Mouse (Mus musculus) effector memory CD4-positive, alpha-beta T cell, adult 7 months (primary cell): ENCODE data around the gene Olfr611. TPM values are rescaled to one million over a fixed set of nuclear protein-coding genes. Genes with fewer than 3 reads are reported as not detected.

Source experiments
- polyA plus RNA-seq: library from polyadenylated mRNA; unstranded; fragments of 100-300 nt; shearing (Covaris generic); gene quantifications from one replicate; pipeline ENCODE4 v1.2.1, GENCODE M21; 2017

Olfr611 gene
- polyA plus RNA-seq = not detected

GRCm38 (mm10) chr7:103520746-103521145 is at the start of gene Olfr611:
TSS of gene Olfr611 (minus strand) at chr7:103520846.

GRCm38 (mm10) chr7:103569043-103569442 is 48.4 kb upstream of the Olfr611 start, which contains the start of gene Olfr616:
TSS of gene Olfr616 (minus strand) at chr7:103569143.

GRCm38 (mm10) chr7:103555779-103556178 is 35.1 kb upstream of the Olfr611 start, which contains the start of gene Olfr615:
TSS of gene Olfr615 (plus strand) at chr7:103556079.

GRCm38 (mm10) chr7:103547774-103548173 is 27.1 kb upstream of the Olfr611 start, which contains the start of gene Olfr613:
TSS of gene Olfr613 (plus strand) at chr7:103548074.

GRCm38 (mm10) chr7:103542617-103543016 is 22.0 kb upstream of the Olfr611 start, which contains the start of gene Olfr612:
TSS of gene Olfr612 (minus strand) at chr7:103542717.

GRCm38 (mm10) chr7:103512022-103512421 is 8.6 kb downstream of the Olfr611 start, which contains the start of gene Olfr610:
TSS of gene Olfr610 (minus strand) at chr7:103512122.

GRCm38 (mm10) chr7:103497962-103498361 is 22.7 kb downstream of the Olfr611 start, which contains the start of gene Olfr609:
TSS of gene Olfr609 (minus strand) at chr7:103498062.

GRCm38 (mm10) chr7:103469577-103469976 is 51.1 kb downstream of the Olfr611 start, which contains the start of gene Olfr608:
TSS of gene Olfr608 (plus strand) at chr7:103469877.

Other genes with a start within 250 kb of the Olfr611 start
- gene Olfr596, start 215.2 kb downstream of the Olfr611 start, polyA plus RNA-seq = not detected
- not detected for gene Olfr597, start 204.5 kb downstream of the Olfr611 start, polyA plus RNA-seq
- gene Olfr598, start 197.3 kb downstream of the Olfr611 start, polyA plus RNA-seq = not detected
- gene Olfr599, start 184.9 kb downstream of the Olfr611 start, polyA plus RNA-seq = not detected
- gene Olfr600, start 171.2 kb downstream of the Olfr611 start, polyA plus RNA-seq = not detected
- gene Olfr601, start 158.2 kb downstream of the Olfr611 start, polyA plus RNA-seq = not detected
- not detected for gene Olfr603, start 134.7 kb downstream of the Olfr611 start, polyA plus RNA-seq
- not detected for gene Usp17lc, start 105.8 kb downstream of the Olfr611 start, polyA plus RNA-seq
- gene Olfr605, start 75.4 kb downstream of the Olfr611 start, polyA plus RNA-seq = not detected
- gene Olfr606, start 71.8 kb downstream of the Olfr611 start, polyA plus RNA-seq = not detected
- not detected for gene Olfr607, start 56.7 kb downstream of the Olfr611 start, polyA plus RNA-seq
- gene Olfr608, start 51.0 kb downstream of the Olfr611 start, polyA plus RNA-seq = not detected
- not detected for gene Olfr609, start 22.8 kb downstream of the Olfr611 start, polyA plus RNA-seq
- gene Olfr610, start 8.7 kb downstream of the Olfr611 start, polyA plus RNA-seq = not detected
- not detected for gene Olfr612, start 21.9 kb upstream of the Olfr611 start, polyA plus RNA-seq
- not detected for gene Olfr613, start 27.2 kb upstream of the Olfr611 start, polyA plus RNA-seq
- 0.23 TPM for gene Olfr615, start 35.2 kb upstream of the Olfr611 start, polyA plus RNA-seq
- not detected for gene Olfr616, start 48.3 kb upstream of the Olfr611 start, polyA plus RNA-seq
- gene Olfr617, start 52.2 kb upstream of the Olfr611 start, polyA plus RNA-seq = not detected
- not detected for gene Olfr618, start 69.3 kb upstream of the Olfr611 start, polyA plus RNA-seq
- not detected for gene Olfr619, start 79.7 kb upstream of the Olfr611 start, polyA plus RNA-seq
- 0.45 TPM for gene Olfr620, start 91.7 kb upstream of the Olfr611 start, polyA plus RNA-seq
- not detected for gene Olfr622, start 121.9 kb upstream of the Olfr611 start, polyA plus RNA-seq
- gene Olfr623, start 142.9 kb upstream of the Olfr611 start, polyA plus RNA-seq = not detected
- not detected for gene Olfr624, start 150.3 kb upstream of the Olfr611 start, polyA plus RNA-seq
- gene Olfr625-ps1, start 161.9 kb upstream of the Olfr611 start, polyA plus RNA-seq = not detected
- 0.07 TPM for gene Olfr243, start 193.8 kb upstream of the Olfr611 start, polyA plus RNA-seq
- gene Olfr628, start 209.5 kb upstream of the Olfr611 start, polyA plus RNA-seq = not detected
- gene Olfr629, start 224.1 kb upstream of the Olfr611 start, polyA plus RNA-seq = not detected
- gene Olfr630, start 236.5 kb upstream of the Olfr611 start, polyA plus RNA-seq = not detected